Mouse (Mus musculus) heart, postnatal 36 days (tissue): Measurements from ENCODE around the gene Hnrnpf. TPM values are rescaled to one million over a fixed set of nuclear protein-coding genes. Genes with fewer than 3 reads are reported as not detected.

Source experiments
- DNase-seq, 2 experiments: peaks; one replicate each; pipeline ENCODE4 v3.0.0; 2021 to 2022
- intact Hi-C: fragments of 180-260 bp; cut with DNase I; formaldehyde crosslinking; loops from one replicate; pipeline ENCODE4 v1.15.1; 2025
- total RNA-seq, 2 experiments: library from RNA; stranded (reverse); gene quantifications; 2 replicates each; pipeline ENCODE4 v1.2.3; 2021

Hnrnpf gene
- total RNA-seq, 2 experiments from 2014 or later: 190 to 198 TPM

GRCm38 (mm10) chr6:117890257-117890656 is 9.9 kb upstream of the Hnrnpf start:
- DNase-seq: no peak
- intact Hi-C loops: no loop called here

- no peak for DNase-seq
- intact Hi-C loops: no loop called here
Measured at GRCm38 (mm10) chr6:117891369-117892160, 8.6 kb upstream of the Hnrnpf start.

GRCm38 (mm10) chr6:117892386-117892785 is 7.7 kb upstream of the Hnrnpf start:
- no peak for DNase-seq
- intact Hi-C loops: no loop called here

- intact Hi-C loops: no loop called here
- DNase-seq: no peak
Measured at GRCm38 (mm10) chr6:117893435-117893834, 6.7 kb upstream of the Hnrnpf start.

GRCm38 (mm10) chr6:117897800-117898199 is 2.3 kb upstream of the Hnrnpf start:
- intact Hi-C loops: no loop called here
- DNase-seq: no peak

GRCm38 (mm10) chr6:117901510-117902402 is 1.6 kb downstream of the Hnrnpf start:
- DNase-seq: no peak
- intact Hi-C loops: no loop called here

GRCm38 (mm10) chr6:117902556-117902955 is 2.4 kb downstream of the Hnrnpf start:
- DNase-seq: no peak
- intact Hi-C loops: no loop called here

GRCm38 (mm10) chr6:117903836-117904235 is 3.7 kb downstream of the Hnrnpf start:
- intact Hi-C loops: no loop called here
- DNase-seq: no peak

GRCm38 (mm10) chr6:117905260-117905930 is 5.3 kb downstream of the Hnrnpf start:
- DNase-seq: no peak
- intact Hi-C loops: no loop called here

- peak in 1 of 2 experiments; percentile 78 for DNase-seq
- intact Hi-C loops: no loop called here
Measured at GRCm38 (mm10) chr6:117906015-117906531, 5.9 kb downstream of the Hnrnpf start.

- DNase-seq: peak; percentile 94 to 96
- intact Hi-C loops: loop anchor here (1.0 kb wide), 1 partner anchor 27 kb away; no protein-coding TSS in a partner anchor
Measured at GRCm38 (mm10) chr6:117906590-117907271, 6.6 kb downstream of the Hnrnpf start.

GRCm38 (mm10) chr6:117907301-117907978 is 7.3 kb downstream of the Hnrnpf start:
- intact Hi-C loops: loop anchor here (1.0 kb wide), 1 partner anchor 28 kb away; no protein-coding TSS in a partner anchor
- DNase-seq: peak; percentile 85 to 86

- intact Hi-C loops: loop anchor here (1.0 kb wide), 2 partner anchors 9 to 29 kb away; no protein-coding TSS in a partner anchor
- DNase-seq: no peak
Measured at GRCm38 (mm10) chr6:117907979-117908355, 7.8 kb downstream of the Hnrnpf start.

- no peak for DNase-seq
- intact Hi-C loops: loop anchor here (1.0 kb wide), 1 partner anchor 9 kb away; no protein-coding TSS in a partner anchor
Measured at GRCm38 (mm10) chr6:117908424-117908900, 8.3 kb downstream of the Hnrnpf start.

- intact Hi-C loops: loop anchor here (10.0 kb wide), 1 partner anchor 505 kb away; the partner anchor contains the start of gene Bms1
- no peak for DNase-seq
Measured at GRCm38 (mm10) chr6:117910120-117910661, 10.1 kb downstream of the Hnrnpf start.

- intact Hi-C loops: loop anchor here (10.0 kb wide), 1 partner anchor 500 kb away; the partner anchor contains the start of gene Bms1
- DNase-seq: no peak
Measured at GRCm38 (mm10) chr6:117914541-117914940, 14.4 kb downstream of the Hnrnpf start.

- intact Hi-C loops: loop anchor here (10.0 kb wide), 1 partner anchor 499 kb away; the partner anchor contains the start of gene Bms1
- DNase-seq: no peak
Measured at GRCm38 (mm10) chr6:117916205-117916736, 16.1 kb downstream of the Hnrnpf start.

GRCm38 (mm10) chr6:117916737-117917426 is 16.8 kb downstream of the Hnrnpf start:
- intact Hi-C loops: loop anchor here (1.0 to 10.0 kb wide), 3 partner anchors 9 to 498 kb away; partner anchors contain the start of gene Bms1

More at GRCm38 (mm10) chr6:117916737-117917426, 16.8 kb downstream of the Hnrnpf start:
- DNase-seq: peak; percentile 81 to 92
